8 mouse cellular contexts compared by ENCODE assay signal in genomic region chr14:56963969-56964734, GRCm38 (mm10).
DNase-seq lines count a peak whose midpoint lies in the region; ATAC-seq and TF ChIP-seq lines count a peak whose summit lies in the region.

No protein-coding gene starts in this region.

- no peak for ATAC-seq in embryonic facial prominence, embryonic 11.5 days (replicated peaks; ENCODE audit: insufficient number of reproducible peaks, low FRiP score, low TSS enrichment, low read depth)
- no peak for ATAC-seq in liver, embryonic 12.5 days
- ATAC-seq in limb, embryonic 14.5 days (ENCODE audit: low FRiP score, low read depth) = no peak

- H3K4me1 ChIP-seq in embryonic facial prominence, embryonic 11.5 days (ENCODE audit: control insufficient read depth, insufficient read depth, low read length) = no peaks in the 10 kb centered on the region
- no peaks in the 10 kb centered on the region for H3K4me1 ChIP-seq in embryonic facial prominence, embryonic 10.5 days
- no peaks in the 10 kb centered on the region for H3K4me1 ChIP-seq in liver, adult 2 months (ENCODE audit: control insufficient read depth, insufficient read depth, low read length)
- no peaks in the 10 kb centered on the region for H3K4me1 ChIP-seq in liver, embryonic 12.5 days
- no peaks in the 10 kb centered on the region for H3K4me1 ChIP-seq in limb, embryonic 14.5 days (ENCODE audit: control insufficient read depth, insufficient read depth, low read length)

- no peaks in the 10 kb centered on the region for H3K9me3 ChIP-seq in embryonic facial prominence, embryonic 11.5 days (replicated peaks; ENCODE audit: control insufficient read depth, low read length)
- no peaks in the 10 kb centered on the region for H3K9me3 ChIP-seq in embryonic facial prominence, embryonic 10.5 days
- H3K9me3 ChIP-seq in liver, embryonic 12.5 days (replicated peaks) = no peaks in the 10 kb centered on the region
- no peaks in the 10 kb centered on the region for H3K9me3 ChIP-seq in limb, embryonic 14.5 days (ENCODE audit: control insufficient read depth, low read length)

- H3K79me2 ChIP-seq in liver, adult 2 months (ENCODE audit: control insufficient read depth, insufficient read depth, low read length) = no peaks in the 10 kb centered on the region

- WGBS in embryonic facial prominence, embryonic 11.5 days = 69% methylated on average over 2 of the region's 2 CpGs
- 70% methylated on average over 2 of the region's 2 CpGs for WGBS in embryonic facial prominence, embryonic 10.5 days
- 60% methylated on average over 2 of the region's 2 CpGs for WGBS in liver, adult 2 months
- 30% methylated on average over 2 of the region's 2 CpGs for WGBS in liver, embryonic 12.5 days (ENCODE audit: insufficient replicate concordance)
- WGBS in limb, embryonic 14.5 days = 68% methylated on average over 2 of the region's 2 CpGs

- no peak overlapping the region for H3K4me2 ChIP-seq in embryonic facial prominence, embryonic 11.5 days (ENCODE audit: low read depth, low read length)
- no peak overlapping the region for H3K4me2 ChIP-seq in liver, embryonic 12.5 days
- H3K4me2 ChIP-seq in limb, embryonic 14.5 days (replicated peaks; ENCODE audit: low read depth, low read length, severe bottlenecking) = no peak overlapping the region

- H3K27me3 ChIP-seq in embryonic facial prominence, embryonic 11.5 days (ENCODE audit: control insufficient read depth, insufficient read depth, low read length) = no peaks in the 10 kb centered on the region
- no peaks in the 10 kb centered on the region for H3K27me3 ChIP-seq in embryonic facial prominence, embryonic 10.5 days (replicated peaks; ENCODE audit: low read depth, poor library complexity, severe bottlenecking)
- no peaks in the 10 kb centered on the region for H3K27me3 ChIP-seq in liver, adult 2 months (ENCODE audit: control insufficient read depth, insufficient read depth, low read length)
- H3K27me3 ChIP-seq in liver, embryonic 12.5 days (replicated peaks) = no peaks in the 10 kb centered on the region
- no peaks in the 10 kb centered on the region for H3K27me3 ChIP-seq in limb, embryonic 14.5 days (ENCODE audit: control insufficient read depth, insufficient read depth, low read length)

- no peak overlapping the region for H3K4me3 ChIP-seq in embryonic facial prominence, embryonic 11.5 days (ENCODE audit: low read depth, low read length)
- no peak overlapping the region for H3K4me3 ChIP-seq in embryonic facial prominence, embryonic 10.5 days
- H3K4me3 ChIP-seq in liver, adult 2 months (ENCODE audit: insufficient read depth, low read depth, low read length) = no peak overlapping the region
- H3K4me3 ChIP-seq in liver, embryonic 12.5 days = no peak overlapping the region
- no peak overlapping the region for H3K4me3 ChIP-seq in limb, embryonic 14.5 days (replicated peaks; ENCODE audit: low read length)

- no peak overlapping the region for H3K27ac ChIP-seq in embryonic facial prominence, embryonic 11.5 days (replicated peaks; ENCODE audit: low read depth, low read length)
- H3K27ac ChIP-seq in embryonic facial prominence, embryonic 10.5 days (replicated peaks) = no peak overlapping the region
- no peak overlapping the region for H3K27ac ChIP-seq in liver, adult 2 months (replicated peaks; ENCODE audit: insufficient read depth, low read depth, low read length)
- no peak overlapping the region for H3K27ac ChIP-seq in liver, embryonic 12.5 days
- H3K27ac ChIP-seq in limb, embryonic 14.5 days (replicated peaks; ENCODE audit: low read depth, low read length) = no peak overlapping the region

- TF ChIP-seq CTCF in liver, adult 2 months (IDR thresholded peaks at IDR 0.05; ENCODE audit: low read depth, low read length) = peak; percentile 32

- no peak overlapping the region for H3K9ac ChIP-seq in embryonic facial prominence, embryonic 11.5 days (replicated peaks; ENCODE audit: low read length)
- H3K9ac ChIP-seq in liver, adult 2 months (ENCODE audit: low read depth, low read length) = no peak overlapping the region
- H3K9ac ChIP-seq in liver, embryonic 12.5 days = no peak overlapping the region
- H3K9ac ChIP-seq in limb, embryonic 14.5 days (ENCODE audit: low read depth, low read length, severe bottlenecking) = no peak overlapping the region

- H3K36me3 ChIP-seq in embryonic facial prominence, embryonic 11.5 days (replicated peaks; ENCODE audit: control insufficient read depth, insufficient read depth, low read depth, low read length) = peaks cover 3% of the 10 kb centered on the region; the same call in 1 of the 2 replicates
- H3K36me3 ChIP-seq in embryonic facial prominence, embryonic 10.5 days (replicated peaks) = peaks cover 41% of the 10 kb centered on the region
- peaks cover 26% of the 10 kb centered on the region for H3K36me3 ChIP-seq in liver, adult 2 months (ENCODE audit: control insufficient read depth, insufficient read depth, low read length)
- H3K36me3 ChIP-seq in liver, embryonic 12.5 days = peaks cover 26% of the 10 kb centered on the region
- H3K36me3 ChIP-seq in limb, embryonic 14.5 days (ENCODE audit: control insufficient read depth, insufficient read depth, low read length) = peaks cover 38% of the 10 kb centered on the region

- no peak for TF ChIP-seq POLR2A in liver, adult 2 months (IDR thresholded peaks at IDR 0.05; ENCODE audit: extremely low read depth, insufficient read depth, low read length)
- no peak for TF ChIP-seq POLR2A in limb, embryonic 14.5 days (IDR thresholded peaks at IDR 0.05; ENCODE audit: borderline replicate concordance, extremely low read depth, insufficient read depth, insufficient read length)

- peak; percentile 67 for DNase-seq in embryonic facial prominence, embryonic 11.5 days (ENCODE audit: low spot score)
- no peak for DNase-seq in embryonic facial prominence, embryonic 10.5 days (ENCODE audit: low spot score)
- DNase-seq in liver, adult 2 months (ENCODE audit: extremely low read depth, low read depth, low spot score) = peak; percentile 30
- DNase-seq in embryo, embryonic 11 days = peak; percentile 57
- peak; percentile 54 for DNase-seq in limb, embryonic 14.5 days (ENCODE audit: low spot score)
- DNase-seq in thymus, postnatal 14 days = peak; percentile 47
- no peak for DNase-seq in spleen, adult 18-20 months

Comparison
In these comparisons a context has a peak if more than half of its experiments do, and no peak if none do; other contexts are left out.
1. DNase-seq: peak in embryonic facial prominence, embryonic 11.5 days (single experiment), liver, adult 2 months (single experiment), embryo, embryonic 11 days (single experiment), limb, embryonic 14.5 days (single experiment) and thymus, postnatal 14 days (single experiment); none in embryonic facial prominence, embryonic 10.5 days (single experiment) and spleen, adult 18-20 months (0 of 2).